Mouse (Mus musculus): ENCODE data around the gene Nmnat2. TPM values are rescaled to one million over a fixed set of nuclear protein-coding genes. Genes with fewer than 3 reads are reported as not detected.

Nmnat2 gene
- total and polyA plus RNA-seq, 3 experiments = 1.3 to 2.8 TPM; not detected in 1

- TF ChIP-seq POLR2A (IDR thresholded peaks at IDR 0.05; ENCODE audit: control insufficient read depth in 1 of 2, insufficient read depth in 1 of 2, low read depth in 1 of 2, low read length in 2 of 2, poor library complexity in 1 of 2) (no peak), TBP (IDR thresholded peaks at IDR 0.05; ENCODE audit: low read depth, low read length) (no peak), USF2 (IDR thresholded peaks at IDR 0.05; ENCODE audit: borderline replicate concordance in 1 of 2, insufficient read depth in 1 of 2, low read depth in 1 of 2, low read length in 2 of 2) (no peak), GATA1 (IDR thresholded peaks at IDR 0.05; ENCODE audit: low read depth, low read length) (no peak), MAFK (IDR thresholded peaks at IDR 0.05; ENCODE audit: borderline replicate concordance, low read depth, low read length) (no peak), MAZ (IDR thresholded peaks at IDR 0.05; ENCODE audit: low read depth, low read length) (no peak), RCOR1 (IDR thresholded peaks at IDR 0.05; ENCODE audit: low read depth, low read length) (no peak), ZNF384 (IDR thresholded peaks at IDR 0.05; ENCODE audit: low read depth, low read length) (no peak), JUND (IDR thresholded peaks at IDR 0.05; ENCODE audit: low read depth, low read length) (no peak), EP300 (IDR thresholded peaks at IDR 0.05; ENCODE audit: low read depth in 1 of 2, low read length in 2 of 2) (no peak), MAX (IDR thresholded peaks at IDR 0.05; ENCODE audit: low read length) (no peak), ZKSCAN1 (IDR thresholded peaks at IDR 0.05; ENCODE audit: low read depth, low read length) (no peak)
- H3K36me3 ChIP-seq (ENCODE audit: control insufficient read depth in 1 of 2, insufficient read depth in 2 of 2, low read length in 2 of 2) = peaks cover 0 to 5% of the 10 kb centered on the region in 2 experiments; a peak in 2 of 4 replicates
- no peak overlapping the region for H3K9ac ChIP-seq (ENCODE audit: control insufficient read depth, low read depth, low read length, poor library complexity, severe bottlenecking)
- H3K79me2 ChIP-seq (ENCODE audit: control insufficient read depth, insufficient read depth, low read length, poor library complexity) = no peaks in the 10 kb centered on the region
- no peak overlapping the region for H3K27ac ChIP-seq (ENCODE audit: control insufficient read depth, low read depth, low read length)
- no peak for DNase-seq (ENCODE audit: low read depth, low spot score)
- no peaks in the 10 kb centered on the region for H3K9me3 ChIP-seq (replicated peaks; ENCODE audit: insufficient read depth, low read length)
- no peaks in the 10 kb centered on the region for H3K27me3 ChIP-seq (ENCODE audit: control insufficient read depth in 1 of 2, insufficient read depth in 2 of 2, low read length in 2 of 2)
- peaks cover 3 to 9% of the 10 kb centered on the region in 2 experiments; a peak in 3 of 4 replicates for H3K4me1 ChIP-seq (ENCODE audit: control insufficient read depth in 1 of 2, insufficient read depth in 2 of 2, low read length in 2 of 2)
- no peak overlapping the region for H3K4me3 ChIP-seq (ENCODE audit: control insufficient read depth in 1 of 2, insufficient read depth in 1 of 2, low read depth in 2 of 2, low read length in 2 of 2)
Measured at GRCm38 (mm10) chr1:152992271-152993134, 37.7 kb downstream of the Nmnat2 start.

- Histone ChIP-seq H3K27me3 (ENCODE audit: control insufficient read depth in 1 of 2, insufficient read depth in 2 of 2, low read length in 2 of 2) (no peaks in the 10 kb centered on the region), H3K4me3 (ENCODE audit: control insufficient read depth in 1 of 2, insufficient read depth in 1 of 2, low read depth in 2 of 2, low read length in 2 of 2) (no peak overlapping the region), H3K9ac (ENCODE audit: control insufficient read depth, low read depth, low read length, poor library complexity, severe bottlenecking) (no peak overlapping the region), H3K79me2 (ENCODE audit: control insufficient read depth, insufficient read depth, low read length, poor library complexity) (no peaks in the 10 kb centered on the region), H3K4me1 (ENCODE audit: control insufficient read depth in 1 of 2, insufficient read depth in 2 of 2, low read length in 2 of 2) (peaks cover 3 to 15% of the 10 kb centered on the region in 2 experiments; a peak in 3 of 4 replicates), H3K9me3 (replicated peaks; ENCODE audit: insufficient read depth, low read length) (no peaks in the 10 kb centered on the region), H3K36me3 (ENCODE audit: control insufficient read depth in 1 of 2, insufficient read depth in 2 of 2, low read length in 2 of 2) (peaks cover 0 to 5% of the 10 kb centered on the region in 2 experiments; a peak in 2 of 4 replicates), H3K27ac (ENCODE audit: control insufficient read depth, low read depth, low read length) (no peak overlapping the region)
- no peak for DNase-seq (ENCODE audit: low read depth, low spot score)
- TF ChIP-seq MAX (IDR thresholded peaks at IDR 0.05; ENCODE audit: low read length) (no peak), EP300 (IDR thresholded peaks at IDR 0.05; ENCODE audit: low read depth in 1 of 2, low read length in 2 of 2) (no peak), MEF2A (IDR thresholded peaks at IDR 0.05; ENCODE audit: extremely low read depth, insufficient replicate concordance, low read depth, low read length, poor library complexity, severe bottlenecking) (no peak), MAZ (IDR thresholded peaks at IDR 0.05; ENCODE audit: low read depth, low read length) (no peak), ZMIZ1 (IDR thresholded peaks at IDR 0.05; ENCODE audit: low read depth, low read length) (no peak), GABPA (IDR thresholded peaks at IDR 0.05; ENCODE audit: low read depth, low read length) (no peak), ELF1 (IDR thresholded peaks at IDR 0.05; ENCODE audit: low read depth, low read length) (no peak), TCF12 (IDR thresholded peaks at IDR 0.05; ENCODE audit: low read depth, low read length) (no peak), ZNF384 (IDR thresholded peaks at IDR 0.05; ENCODE audit: low read depth, low read length) (no peak), CTCF (IDR thresholded peaks at IDR 0.05 in 2 of 3, conservative IDR thresholded peaks at IDR 0.05 in 1 of 3; ENCODE audit: control insufficient read depth in 1 of 3, insufficient read depth in 1 of 3, low read depth in 2 of 3, low read length in 3 of 3, poor library complexity in 1 of 3, severe bottlenecking in 1 of 3) (no peak), UBTF (IDR thresholded peaks at IDR 0.05; ENCODE audit: borderline replicate concordance, insufficient read depth, low read depth, low read length) (no peak), MAFK (IDR thresholded peaks at IDR 0.05; ENCODE audit: borderline replicate concordance, low read depth, low read length) (no peak), USF1 (IDR thresholded peaks at IDR 0.05; ENCODE audit: low read depth, low read length) (no peak), BHLHE40 (IDR thresholded peaks at IDR 0.05; ENCODE audit: borderline replicate concordance, low read depth, low read length) (no peak), MYC (IDR thresholded peaks at IDR 0.05; ENCODE audit: low read depth, low read length) (no peak)
Measured at GRCm38 (mm10) chr1:152993803-152994202, 39.0 kb downstream of the Nmnat2 start.

Data from MEL (cell line).